Mouse (Mus musculus): Measurements from ENCODE around the gene C3ar1. TPM values are rescaled to one million over a fixed set of nuclear protein-coding genes. Genes with fewer than 3 reads are reported as not detected.
A peak's percentile ranks its signal among the peaks of the same experiment; 100 is the strongest.

The C3ar1 gene
- 4.4 and 5.3 TPM in 2 replicates for total RNA-seq (2015)
- 4.7 and 5.0 TPM in 2 replicates for total RNA-seq (2017)

- ATAC-seq (ENCODE audit: poor library complexity, severe bottlenecking): peak; percentile 79
Observed at GRCm38 (mm10) chr6:122855955-122856354, at the start of gene C3ar1. Gene C3ar1, minus strand, starts transcription at chr6:122856161.

GRCm38 (mm10) chr6:122892442-122893049 lies 36.6 kb upstream of the C3ar1 start:
- peak; percentile 97 for ATAC-seq (ENCODE audit: poor library complexity, severe bottlenecking)

GRCm38 (mm10) chr6:122889599-122889998 lies 33.6 kb upstream of the C3ar1 start:
- ATAC-seq (ENCODE audit: poor library complexity, severe bottlenecking): no peak

- ATAC-seq (ENCODE audit: poor library complexity, severe bottlenecking): no peak
Observed at GRCm38 (mm10) chr6:122883603-122884002, 27.6 kb upstream of the C3ar1 start.

GRCm38 (mm10) chr6:122881287-122881686 lies 25.3 kb upstream of the C3ar1 start:
- no peak for ATAC-seq (ENCODE audit: poor library complexity, severe bottlenecking)

- no peak for ATAC-seq (ENCODE audit: poor library complexity, severe bottlenecking)
Observed at GRCm38 (mm10) chr6:122879781-122880505, 24.0 kb upstream of the C3ar1 start.

- ATAC-seq (ENCODE audit: poor library complexity, severe bottlenecking): no peak
Observed at GRCm38 (mm10) chr6:122879141-122879735, 23.3 kb upstream of the C3ar1 start.

GRCm38 (mm10) chr6:122874720-122875389 lies 18.9 kb upstream of the C3ar1 start:
- ATAC-seq (ENCODE audit: poor library complexity, severe bottlenecking): peak; percentile 34

GRCm38 (mm10) chr6:122873871-122874719 lies 18.1 kb upstream of the C3ar1 start, which contains the start of gene Necap1:
Gene Necap1, plus strand, starts transcription at chr6:122874474.
- peak; percentile 81 for ATAC-seq (ENCODE audit: poor library complexity, severe bottlenecking)

GRCm38 (mm10) chr6:122872800-122873199 lies 16.8 kb upstream of the C3ar1 start:
- peak; percentile 73 for ATAC-seq (ENCODE audit: poor library complexity, severe bottlenecking)

- no peak for ATAC-seq (ENCODE audit: poor library complexity, severe bottlenecking)
Observed at GRCm38 (mm10) chr6:122869846-122870245, 13.9 kb upstream of the C3ar1 start.

- peak; percentile 71 for ATAC-seq (ENCODE audit: poor library complexity, severe bottlenecking)
Observed at GRCm38 (mm10) chr6:122867914-122868313, 12.0 kb upstream of the C3ar1 start.

- ATAC-seq (ENCODE audit: poor library complexity, severe bottlenecking): peak; percentile 97
Observed at GRCm38 (mm10) chr6:122862871-122863270, 6.9 kb upstream of the C3ar1 start.

GRCm38 (mm10) chr6:122862434-122862833 lies 6.5 kb upstream of the C3ar1 start:
- ATAC-seq (ENCODE audit: poor library complexity, severe bottlenecking): peak; percentile 51

- ATAC-seq (ENCODE audit: poor library complexity, severe bottlenecking): 0 out of 2 replicates have a peak, but pooled peaks have one; percentile 11
Observed at GRCm38 (mm10) chr6:122854552-122854951, 1.4 kb downstream of the C3ar1 start.

GRCm38 (mm10) chr6:122852696-122853095 lies 3.3 kb downstream of the C3ar1 start:
- ATAC-seq (ENCODE audit: poor library complexity, severe bottlenecking): peak; percentile 85

- ATAC-seq (ENCODE audit: poor library complexity, severe bottlenecking): no peak
Observed at GRCm38 (mm10) chr6:122843759-122844158, 12.2 kb downstream of the C3ar1 start.

- no peak for ATAC-seq (ENCODE audit: poor library complexity, severe bottlenecking)
Observed at GRCm38 (mm10) chr6:122837539-122837938, 18.4 kb downstream of the C3ar1 start.

GRCm38 (mm10) chr6:122836974-122837373 lies 19.0 kb downstream of the C3ar1 start:
- no peak for ATAC-seq (ENCODE audit: poor library complexity, severe bottlenecking)

- peak; percentile 97 for ATAC-seq (ENCODE audit: poor library complexity, severe bottlenecking)
Observed at GRCm38 (mm10) chr6:122834365-122834764, 21.6 kb downstream of the C3ar1 start.
